Mouse (Mus musculus): ENCODE results near the gene Atp11a.

DNA sequence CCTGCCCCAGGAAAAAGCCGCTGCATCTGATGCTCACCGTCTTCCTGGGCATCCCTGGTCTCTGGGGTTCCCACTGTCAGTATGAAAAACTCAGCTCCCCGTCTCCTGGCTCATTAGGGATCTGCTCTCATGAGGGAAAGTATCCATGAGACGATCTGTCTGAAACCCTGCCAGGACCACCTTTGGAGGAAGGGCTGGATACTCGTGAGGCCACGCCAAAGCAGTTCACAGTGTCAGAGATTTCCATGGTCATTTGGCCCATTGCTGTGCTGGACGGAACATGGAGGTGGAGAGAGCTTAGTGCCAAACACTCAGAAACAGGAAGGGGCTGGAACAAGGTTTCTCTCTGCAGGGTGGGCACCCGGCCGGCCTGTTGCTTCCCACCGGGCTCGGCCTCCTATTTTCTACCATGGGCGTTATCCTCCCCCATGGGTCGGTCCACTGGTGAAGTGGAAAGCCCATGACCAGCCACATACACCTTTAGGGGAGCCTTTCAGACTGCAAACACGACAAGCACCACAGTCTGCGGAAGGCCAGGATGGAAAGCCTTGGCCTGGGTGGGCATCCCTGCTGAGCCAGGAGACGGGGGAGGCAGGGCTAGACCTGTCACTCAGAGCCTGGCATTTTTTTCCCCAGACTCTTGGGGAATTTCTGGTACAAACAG is 131.1 kb downstream of the Atp11a start:
- TF ChIP-seq CTCF (IDR thresholded peaks at IDR 0.05; ENCODE audit: low read depth) (no peak), EP300 (optimal IDR thresholded peaks at IDR 0.05) (no peak)
